Mouse (Mus musculus): ENCODE measurements around the gene Ubxn11. TPM values are rescaled to one million over a fixed set of nuclear protein-coding genes. Genes with fewer than 3 reads are reported as not detected.

Ubxn11 gene
- polyA plus RNA-seq, 1 experiment from 2014 or later = 7.0 TPM

- Histone ChIP-seq H3K27ac (ENCODE audit: low read depth, low read length) (no peak overlapping the region), H3K9me3 (ENCODE audit: control insufficient read depth, low read length) (peaks cover 3% of the 10 kb centered on the region; the same call in 1 of the 2 replicates), H3K9ac (ENCODE audit: low read length) (no peak overlapping the region), H3K36me3 (ENCODE audit: control insufficient read depth, insufficient read depth, low read length) (no peaks in the 10 kb centered on the region), H3K27me3 (ENCODE audit: control insufficient read depth, insufficient read depth, low read length) (0 out of 2 replicates have a peak, but pooled peaks cover 2% of the 10 kb centered on the region), H3K4me2 (ENCODE audit: low read depth, low read length, severe bottlenecking) (no peak overlapping the region), H3K4me1 (replicated peaks; ENCODE audit: control insufficient read depth, insufficient read depth, low read length) (peaks cover 4% of the 10 kb centered on the region; the same call in 1 of the 2 replicates), H3K4me3 (ENCODE audit: low read depth, low read length) (no peak overlapping the region)
- 88% methylated on average over 4 of the region's 4 CpGs for WGBS
- ATAC-seq (replicated peaks; ENCODE audit: low FRiP score) = no peak
- DNase-seq (ENCODE audit: low spot score) = no peak
These were observed 17.4 kb upstream of the Ubxn11 start for GRCm38 (mm10) chr4:134084999-134085398.

- Histone ChIP-seq H3K4me2 (ENCODE audit: low read depth, low read length, severe bottlenecking) (no peak overlapping the region), H3K4me3 (ENCODE audit: low read depth, low read length) (no peak overlapping the region), H3K27ac (ENCODE audit: low read depth, low read length) (no peak overlapping the region), H3K9me3 (ENCODE audit: control insufficient read depth, low read length) (peaks cover 3% of the 10 kb centered on the region; the same call in 1 of the 2 replicates), H3K36me3 (ENCODE audit: control insufficient read depth, insufficient read depth, low read length) (no peaks in the 10 kb centered on the region), H3K27me3 (ENCODE audit: control insufficient read depth, insufficient read depth, low read length) (no peaks in the 10 kb centered on the region), H3K4me1 (replicated peaks; ENCODE audit: control insufficient read depth, insufficient read depth, low read length) (no peaks in the 10 kb centered on the region), H3K9ac (ENCODE audit: low read length) (no peak overlapping the region)
- no peak for ATAC-seq (replicated peaks; ENCODE audit: low FRiP score)
- peak; percentile 64 for DNase-seq (ENCODE audit: low spot score)
- WGBS = 47% methylated on average over 7 of the region's 7 CpGs
These were observed 15.0 kb upstream of the Ubxn11 start for GRCm38 (mm10) chr4:134087412-134087811.

GRCm38 (mm10) chr4:134089029-134089428 lies 13.3 kb upstream of the Ubxn11 start:
- H3K9ac ChIP-seq (ENCODE audit: low read length) = no peak overlapping the region
- H3K36me3 ChIP-seq (ENCODE audit: control insufficient read depth, insufficient read depth, low read length) = no peaks in the 10 kb centered on the region
- no peak overlapping the region for H3K4me2 ChIP-seq (ENCODE audit: low read depth, low read length, severe bottlenecking)
- H3K27ac ChIP-seq (ENCODE audit: low read depth, low read length) = no peak overlapping the region
- no peak overlapping the region for H3K4me3 ChIP-seq (ENCODE audit: low read depth, low read length)
- ATAC-seq (replicated peaks; ENCODE audit: low FRiP score) = no peak
- DNase-seq (ENCODE audit: low spot score) = no peak
- peaks cover 3% of the 10 kb centered on the region; the same call in 1 of the 2 replicates for H3K9me3 ChIP-seq (ENCODE audit: control insufficient read depth, low read length)
- H3K4me1 ChIP-seq (replicated peaks; ENCODE audit: control insufficient read depth, insufficient read depth, low read length) = no peaks in the 10 kb centered on the region
- H3K27me3 ChIP-seq (ENCODE audit: control insufficient read depth, insufficient read depth, low read length) = no peaks in the 10 kb centered on the region
- whole genome bisulfite sequencing = 81% methylated on average over 9 of the region's 9 CpGs

- 85% methylated on average over 16 of the region's 16 CpGs for WGBS
- H3K9ac ChIP-seq (ENCODE audit: low read length) = no peak overlapping the region
- ATAC-seq (replicated peaks; ENCODE audit: low FRiP score) = no peak
- no peaks in the 10 kb centered on the region for H3K27me3 ChIP-seq (ENCODE audit: control insufficient read depth, insufficient read depth, low read length)
- no peak overlapping the region for H3K4me3 ChIP-seq (ENCODE audit: low read depth, low read length)
- H3K27ac ChIP-seq (ENCODE audit: low read depth, low read length) = no peak overlapping the region
- H3K36me3 ChIP-seq (ENCODE audit: control insufficient read depth, insufficient read depth, low read length) = no peaks in the 10 kb centered on the region
- no peaks in the 10 kb centered on the region for H3K4me1 ChIP-seq (replicated peaks; ENCODE audit: control insufficient read depth, insufficient read depth, low read length)
- no peaks in the 10 kb centered on the region for H3K9me3 ChIP-seq (ENCODE audit: control insufficient read depth, low read length)
- DNase-seq (ENCODE audit: low spot score) = no peak
- no peak overlapping the region for H3K4me2 ChIP-seq (ENCODE audit: low read depth, low read length, severe bottlenecking)
These were observed 11.7 kb upstream of the Ubxn11 start for GRCm38 (mm10) chr4:134090521-134091224.

GRCm38 (mm10) chr4:134091225-134091529 lies 11.2 kb upstream of the Ubxn11 start:
- DNase-seq (ENCODE audit: low spot score) = no peak
- no peaks in the 10 kb centered on the region for H3K9me3 ChIP-seq (ENCODE audit: control insufficient read depth, low read length)
- H3K4me1 ChIP-seq (replicated peaks; ENCODE audit: control insufficient read depth, insufficient read depth, low read length) = no peaks in the 10 kb centered on the region
- H3K9ac ChIP-seq (ENCODE audit: low read length) = no peak overlapping the region
- no peaks in the 10 kb centered on the region for H3K36me3 ChIP-seq (ENCODE audit: control insufficient read depth, insufficient read depth, low read length)
- no peaks in the 10 kb centered on the region for H3K27me3 ChIP-seq (ENCODE audit: control insufficient read depth, insufficient read depth, low read length)
- WGBS = 93% methylated on average over 6 of the region's 6 CpGs
- no peak overlapping the region for H3K27ac ChIP-seq (ENCODE audit: low read depth, low read length)
- H3K4me3 ChIP-seq (ENCODE audit: low read depth, low read length) = no peak overlapping the region
- no peak overlapping the region for H3K4me2 ChIP-seq (ENCODE audit: low read depth, low read length, severe bottlenecking)
- no peak for ATAC-seq (replicated peaks; ENCODE audit: low FRiP score)

GRCm38 (mm10) chr4:134092382-134093288 lies 9.7 kb upstream of the Ubxn11 start:
- Histone ChIP-seq H3K9me3 (ENCODE audit: control insufficient read depth, low read length) (no peaks in the 10 kb centered on the region), H3K4me1 (replicated peaks; ENCODE audit: control insufficient read depth, insufficient read depth, low read length) (no peaks in the 10 kb centered on the region), H3K4me3 (ENCODE audit: low read depth, low read length) (no peak overlapping the region), H3K9ac (ENCODE audit: low read length) (no peak overlapping the region), H3K27me3 (ENCODE audit: control insufficient read depth, insufficient read depth, low read length) (no peaks in the 10 kb centered on the region), H3K27ac (ENCODE audit: low read depth, low read length) (no peak overlapping the region), H3K4me2 (ENCODE audit: low read depth, low read length, severe bottlenecking) (no peak overlapping the region), H3K36me3 (ENCODE audit: control insufficient read depth, insufficient read depth, low read length) (no peaks in the 10 kb centered on the region)
- DNase-seq (ENCODE audit: low spot score) (no peak), ATAC-seq (replicated peaks; ENCODE audit: low FRiP score) (no peak)
- WGBS = 69% methylated on average over 6 of the region's 6 CpGs

GRCm38 (mm10) chr4:134094004-134094564 lies 8.3 kb upstream of the Ubxn11 start:
- no peak overlapping the region for H3K27ac ChIP-seq (ENCODE audit: low read depth, low read length)
- H3K36me3 ChIP-seq (ENCODE audit: control insufficient read depth, insufficient read depth, low read length) = no peaks in the 10 kb centered on the region
- 91% methylated on average over 7 of the region's 7 CpGs for WGBS
- DNase-seq (ENCODE audit: low spot score) (no peak), ATAC-seq (replicated peaks; ENCODE audit: low FRiP score) (no peak)
- H3K4me1 ChIP-seq (replicated peaks; ENCODE audit: control insufficient read depth, insufficient read depth, low read length) = no peaks in the 10 kb centered on the region
- H3K9me3 ChIP-seq (ENCODE audit: control insufficient read depth, low read length) = no peaks in the 10 kb centered on the region
- H3K9ac ChIP-seq (ENCODE audit: low read length) = no peak overlapping the region
- no peaks in the 10 kb centered on the region for H3K27me3 ChIP-seq (ENCODE audit: control insufficient read depth, insufficient read depth, low read length)
- H3K4me2 ChIP-seq (ENCODE audit: low read depth, low read length, severe bottlenecking) = no peak overlapping the region
- H3K4me3 ChIP-seq (ENCODE audit: low read depth, low read length) = no peak overlapping the region

GRCm38 (mm10) chr4:134094923-134095547 lies 7.3 kb upstream of the Ubxn11 start, which contains the start of gene Cd52:
TSS of gene Cd52 (minus strand) at chr4:134095082.
- Histone ChIP-seq H3K9ac (ENCODE audit: low read length) (no peak within 1 kb of the TSS), H3K36me3 (ENCODE audit: control insufficient read depth, insufficient read depth, low read length) (no peaks in the 10 kb centered on the region), H3K9me3 (ENCODE audit: control insufficient read depth, low read length) (no peaks in the 10 kb centered on the region), H3K4me2 (ENCODE audit: low read depth, low read length, severe bottlenecking) (no peak within 1 kb of the TSS), H3K4me1 (replicated peaks; ENCODE audit: control insufficient read depth, insufficient read depth, low read length) (no peaks in the 10 kb centered on the region), H3K4me3 (ENCODE audit: low read depth, low read length) (no peak within 1 kb of the TSS), H3K27ac (ENCODE audit: low read depth, low read length) (no peak within 1 kb of the TSS), H3K27me3 (ENCODE audit: control insufficient read depth, insufficient read depth, low read length) (no peaks in the 10 kb centered on the region)
- WGBS = 60% methylated on average over 3 of the region's 3 CpGs
- ATAC-seq (replicated peaks; ENCODE audit: low FRiP score) = no peak
- no peak for DNase-seq (ENCODE audit: low spot score)

Measured in forebrain, embryonic 11.5 days (tissue).